Mouse (Mus musculus) midbrain, embryonic 12.5 days (tissue): ENCODE results near the gene Spns3. TPM values are rescaled to one million over a fixed set of nuclear protein-coding genes. Genes with fewer than 3 reads are reported as not detected.

Source experiments
- ATAC-seq: fragments of 200-750 bp; cut with Nextera tagmentation; 2 replicates; pipeline ENCODE4 v1.8.0; 2017; ENCODE audit warnings: low read depth, moderate TSS enrichment, moderate library complexity; ENCODE audit not compliant: low FRiP score
- H3K27ac ChIP-seq: fragments of 300-500 bp; sonication (generic); replicated peaks from 2 replicates; pipeline ENCODE4 v1.5.1; 2016; ENCODE audit warnings: mild to moderate bottlenecking
- H3K27me3 ChIP-seq: fragments of 300-500 bp; sonication (generic); 2 replicates; pipeline ENCODE4 v1.6.1; 2016; ENCODE audit warnings: mild to moderate bottlenecking
- H3K36me3 ChIP-seq: fragments of 300-500 bp; sonication (generic); 2 replicates; pipeline ENCODE4 v1.6.1; 2016
- H3K4me1 ChIP-seq: fragments of 300-500 bp; sonication (generic); 2 replicates; pipeline ENCODE4 v1.6.1; 2016
- H3K4me2 ChIP-seq: fragments of 300-500 bp; sonication (generic); replicated peaks from 2 replicates; pipeline ENCODE4 v1.6.1; 2016; ENCODE audit warnings: mild to moderate bottlenecking, moderate library complexity
- H3K4me3 ChIP-seq: fragments of 300-500 bp; sonication (generic); 2 replicates; pipeline ENCODE4 v1.5.1; 2016; ENCODE audit warnings: mild to moderate bottlenecking
- H3K9ac ChIP-seq: fragments of 300-500 bp; sonication (generic); replicated peaks from 2 replicates; pipeline ENCODE4 v1.6.1; 2016; ENCODE audit warnings: mild to moderate bottlenecking, moderate library complexity
- H3K9me3 ChIP-seq: fragments of 300-500 bp; sonication (generic); 2 replicates; pipeline ENCODE4 v1.6.1; 2016; ENCODE audit warnings: mild to moderate bottlenecking
- WGBS: fragments of 180-500 bp; shearing (Covaris S2); methylation state at CpG from one replicate; pipeline ENCODE4 v1.1.7; 2016; 5-methylcytosine and 5-hydroxymethylcytosine counted together
- polyA plus RNA-seq: library from polyadenylated mRNA; unstranded; fragments of >200 nt; fragmentation: Nextera tagmentation; extraction: Ambion mirVana; gene quantifications from 2 replicates; pipeline ENCODE4 v1.2.1, GENCODE M21; 2016

Spns3 gene
- polyA plus RNA-seq, 1 experiment from 2014 or later, result 0.10 TPM

DNA sequence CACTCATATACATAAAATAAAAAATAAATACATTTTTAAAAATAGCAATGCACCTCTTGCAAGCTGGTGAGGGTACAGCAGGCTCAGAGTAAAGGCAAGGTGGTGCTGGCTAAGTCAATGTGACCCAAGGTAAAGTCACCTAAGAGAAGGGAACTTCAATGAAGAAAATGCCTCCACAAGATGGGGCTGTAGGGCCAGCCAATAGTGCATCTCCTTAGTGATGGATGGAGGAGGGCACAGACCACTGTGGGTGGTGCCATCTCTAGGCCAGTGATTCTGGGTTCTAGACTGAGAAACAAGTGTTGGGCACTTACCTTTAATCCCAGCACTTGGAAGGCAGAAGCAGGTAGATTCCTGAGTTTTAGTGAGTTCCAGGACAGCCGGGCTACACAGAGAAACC is 23.5 kb upstream of the Spns3 start:
- peaks cover 13% of the 10 kb centered on the region for H3K4me1 ChIP-seq
- H3K27me3 ChIP-seq, result peaks cover 8% of the 10 kb centered on the region; the same call in 1 of the 2 replicates
- H3K4me3 ChIP-seq, result no peak overlapping the region
- H3K27ac ChIP-seq, result no peak overlapping the region
- no peaks in the 10 kb centered on the region for H3K36me3 ChIP-seq
- no peak overlapping the region for H3K4me2 ChIP-seq
- 90% methylated on average over 1 of the region's 1 CpGs for WGBS
- H3K9me3 ChIP-seq, result no peaks in the 10 kb centered on the region
- H3K9ac ChIP-seq, result no peak overlapping the region
- no peak for ATAC-seq

DNA sequence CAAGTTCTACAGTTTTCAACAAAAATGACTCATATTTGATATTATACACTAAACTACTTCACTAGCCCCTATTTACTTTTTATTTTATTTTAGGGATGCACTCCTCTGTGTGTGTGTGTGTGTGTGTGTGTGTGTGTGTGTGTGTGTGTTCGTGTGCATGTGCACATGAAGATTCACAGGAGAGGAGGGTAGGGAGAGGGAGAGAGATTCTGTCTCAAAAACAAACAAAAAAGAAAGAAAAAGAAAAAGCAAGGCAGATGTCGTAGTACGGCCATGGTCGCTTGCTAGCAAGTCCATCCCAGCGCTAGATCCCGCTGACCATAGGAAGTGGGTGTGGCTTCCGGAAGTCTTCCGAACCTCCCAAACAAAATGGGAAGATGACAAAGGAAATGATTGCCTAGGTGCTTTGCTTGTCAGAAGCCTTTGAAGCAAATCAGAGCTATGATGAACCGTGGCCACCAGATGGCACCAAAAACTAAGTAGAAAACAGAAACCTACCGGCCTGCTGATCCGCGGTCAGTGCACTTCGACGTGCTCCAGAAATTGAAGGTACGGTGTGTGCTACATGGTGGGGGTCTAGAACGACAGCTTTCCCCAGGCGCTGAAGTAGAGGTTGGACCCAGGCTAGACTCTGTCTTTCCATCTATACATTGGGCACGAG is 20.1 kb upstream of the Spns3 start:
- ATAC-seq, result peak; percentile 65
- Histone ChIP-seq H3K4me3 (peak overlapping the region; percentile 18; the same call in 1 of the 2 replicates), H3K36me3 (no peaks in the 10 kb centered on the region), H3K4me2 (peak overlapping the region; percentile 45), H3K4me1 (no peaks in the 10 kb centered on the region), H3K27ac (no peak overlapping the region), H3K27me3 (0 out of 2 replicates have a peak, but pooled peaks cover 8% of the 10 kb centered on the region), H3K9me3 (no peaks in the 10 kb centered on the region), H3K9ac (no peak overlapping the region)
- 5% methylated on average over 18 of the region's 18 CpGs for WGBS

DNA sequence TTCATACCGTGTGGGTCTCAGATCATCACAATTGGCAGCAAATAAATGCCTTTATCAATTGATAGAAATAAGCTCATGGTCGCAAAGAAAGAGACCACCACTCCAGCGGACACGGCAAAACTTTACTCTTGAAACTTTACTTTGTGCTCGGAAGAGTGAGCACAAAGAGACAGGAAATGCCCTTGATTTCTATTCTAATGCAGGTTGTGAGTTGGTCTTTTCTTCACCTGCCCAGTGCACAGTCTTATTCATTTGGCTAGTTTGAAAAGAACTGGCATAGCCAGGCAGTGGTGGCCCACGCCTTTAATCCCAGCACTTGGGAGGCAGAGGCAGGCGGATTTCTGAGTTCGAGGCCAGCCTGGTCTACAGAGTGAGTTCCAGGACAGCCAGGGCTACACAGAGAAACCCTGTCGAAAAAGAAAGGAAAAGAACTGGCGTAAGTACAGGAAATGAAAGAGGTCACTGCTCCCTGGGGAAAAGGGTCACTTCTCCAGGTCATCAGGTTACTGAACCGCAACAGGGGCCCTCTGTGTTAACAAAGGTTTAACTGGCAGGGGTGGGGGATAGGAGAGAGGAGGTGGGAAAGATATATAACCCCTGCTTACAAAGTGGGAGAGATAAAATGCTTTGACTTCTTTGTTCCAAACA is 19.5 kb upstream of the Spns3 start:
- Histone ChIP-seq H3K27me3 (0 out of 2 replicates have a peak, but pooled peaks cover 8% of the 10 kb centered on the region), H3K9ac (no peak overlapping the region), H3K27ac (no peak overlapping the region), H3K4me2 (peak overlapping the region; percentile 45; the same call in 1 of the 2 replicates), H3K4me1 (no peaks in the 10 kb centered on the region), H3K4me3 (no peak overlapping the region), H3K9me3 (no peaks in the 10 kb centered on the region), H3K36me3 (no peaks in the 10 kb centered on the region)
- 71% methylated on average over 11 of the region's 11 CpGs for WGBS
- ATAC-seq, result no peak

DNA sequence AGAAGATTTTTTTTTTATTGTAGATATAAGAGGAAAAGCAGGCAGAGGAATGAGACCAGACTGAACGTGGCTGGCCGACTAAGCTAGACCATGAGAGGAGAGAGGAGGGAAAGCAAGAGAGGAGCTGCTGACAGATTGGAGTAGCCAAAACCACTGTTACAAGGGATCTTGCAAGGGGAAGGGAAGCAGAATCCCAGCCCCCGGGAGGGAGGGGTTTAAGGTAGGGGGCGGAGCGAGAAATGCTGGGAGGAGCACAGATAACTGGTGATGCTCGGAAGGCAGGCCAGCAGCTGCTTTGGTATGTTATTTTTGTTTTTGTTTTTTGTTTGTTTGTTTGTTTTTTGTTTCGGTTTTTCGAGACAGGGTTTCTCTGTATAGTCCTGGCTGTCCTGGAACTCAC is 18.7 kb upstream of the Spns3 start:
- Histone ChIP-seq H3K4me1 (no peaks in the 10 kb centered on the region), H3K36me3 (no peaks in the 10 kb centered on the region), H3K4me2 (no peak overlapping the region), H3K27me3 (0 out of 2 replicates have a peak, but pooled peaks cover 8% of the 10 kb centered on the region), H3K9me3 (no peaks in the 10 kb centered on the region), H3K9ac (no peak overlapping the region), H3K4me3 (no peak overlapping the region), H3K27ac (no peak overlapping the region)
- 66% methylated on average over 8 of the region's 8 CpGs for WGBS
- no peak for ATAC-seq

DNA sequence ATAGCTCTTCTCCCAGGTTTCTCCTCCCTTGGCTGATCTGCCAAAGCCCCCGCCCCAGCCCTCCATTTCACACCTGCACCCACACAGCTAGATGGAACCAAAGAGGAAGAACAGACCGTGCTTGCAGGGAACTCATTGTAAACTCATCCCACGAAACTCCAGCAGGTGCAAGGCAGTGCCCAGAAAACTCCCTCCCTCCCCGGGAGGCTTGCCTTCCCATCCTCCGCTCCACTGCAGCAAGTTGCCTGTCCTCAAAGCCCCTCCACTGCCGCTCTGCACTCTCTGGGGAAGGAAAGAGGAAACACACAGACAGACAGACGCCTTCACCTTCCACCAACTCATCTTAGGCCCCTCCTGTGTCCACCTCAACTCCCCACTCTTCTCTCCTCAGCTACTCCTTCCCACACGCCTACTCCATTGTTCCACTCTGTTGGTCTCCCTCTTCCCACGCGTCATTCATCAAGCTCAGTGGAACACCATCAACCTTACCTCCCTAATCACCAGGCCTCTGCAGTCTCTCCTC is 16.6 kb upstream of the Spns3 start:
- Histone ChIP-seq H3K36me3 (no peaks in the 10 kb centered on the region), H3K4me1 (no peaks in the 10 kb centered on the region), H3K9ac (no peak overlapping the region), H3K27me3 (0 out of 2 replicates have a peak, but pooled peaks cover 8% of the 10 kb centered on the region), H3K4me2 (no peak overlapping the region), H3K4me3 (no peak overlapping the region), H3K9me3 (no peaks in the 10 kb centered on the region), H3K27ac (no peak overlapping the region)
- 51% methylated on average over 10 of the region's 10 CpGs for WGBS
- ATAC-seq, result no peak

DNA sequence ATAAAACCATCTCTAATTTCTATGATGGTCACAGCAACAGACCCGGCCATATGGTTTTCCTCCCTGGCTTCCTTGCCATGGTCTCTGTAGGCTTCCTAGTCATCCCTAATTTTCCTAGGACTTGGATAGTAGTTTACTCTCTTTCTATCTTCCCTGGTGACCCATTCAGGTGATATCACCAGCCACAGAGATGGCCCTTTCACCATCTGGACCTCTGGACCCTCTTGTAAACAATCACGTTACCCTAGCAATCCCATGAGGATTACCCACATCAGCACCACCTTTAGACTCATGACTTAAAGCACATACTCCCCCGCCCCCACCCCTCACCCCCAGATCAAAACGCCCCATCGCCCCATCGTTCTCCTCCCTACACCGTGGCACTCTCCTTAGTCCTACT is 16.0 kb upstream of the Spns3 start:
- Histone ChIP-seq H3K9me3 (no peaks in the 10 kb centered on the region), H3K4me2 (no peak overlapping the region), H3K27ac (no peak overlapping the region), H3K9ac (no peak overlapping the region), H3K4me3 (no peak overlapping the region), H3K4me1 (no peaks in the 10 kb centered on the region), H3K36me3 (no peaks in the 10 kb centered on the region), H3K27me3 (0 out of 2 replicates have a peak, but pooled peaks cover 5% of the 10 kb centered on the region)
- 82% methylated on average over 7 of the region's 7 CpGs for WGBS
- no peak for ATAC-seq

DNA sequence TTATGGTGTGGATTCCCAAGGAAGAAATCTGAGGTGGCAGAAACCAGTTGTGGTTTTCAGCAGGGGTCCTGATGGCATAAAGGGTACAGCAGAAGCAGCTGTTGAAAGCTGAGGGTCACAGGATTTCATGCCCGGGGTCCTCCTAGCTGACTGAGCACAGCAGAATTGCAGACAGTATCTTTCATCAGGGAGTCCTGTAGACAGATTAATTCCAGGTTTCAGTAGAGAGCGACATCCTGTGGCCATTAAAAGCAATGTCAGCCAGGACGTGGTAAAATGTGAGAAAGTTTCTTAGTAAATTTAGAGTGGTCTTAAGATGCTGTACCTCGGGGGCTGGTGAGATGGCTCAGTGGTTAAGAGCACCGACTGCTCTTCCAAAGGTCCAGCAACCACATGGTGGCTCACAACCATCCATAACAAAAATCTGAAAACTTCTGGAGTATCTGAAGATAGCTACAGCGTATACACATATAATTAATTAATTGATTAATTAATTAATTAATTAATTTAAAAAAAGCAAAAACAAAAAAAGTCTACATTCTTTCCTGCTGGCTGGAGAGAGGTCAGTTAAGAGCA is 14.0 kb upstream of the Spns3 start:
- H3K36me3 ChIP-seq, result no peaks in the 10 kb centered on the region
- no peak for ATAC-seq
- no peak overlapping the region for H3K4me2 ChIP-seq
- H3K9ac ChIP-seq, result no peak overlapping the region
- H3K27me3 ChIP-seq, result no peaks in the 10 kb centered on the region
- H3K9me3 ChIP-seq, result no peaks in the 10 kb centered on the region
- H3K27ac ChIP-seq, result no peak overlapping the region
- H3K4me3 ChIP-seq, result no peak overlapping the region
- 25% methylated on average over 6 of the region's 6 CpGs for WGBS
- no peaks in the 10 kb centered on the region for H3K4me1 ChIP-seq

DNA sequence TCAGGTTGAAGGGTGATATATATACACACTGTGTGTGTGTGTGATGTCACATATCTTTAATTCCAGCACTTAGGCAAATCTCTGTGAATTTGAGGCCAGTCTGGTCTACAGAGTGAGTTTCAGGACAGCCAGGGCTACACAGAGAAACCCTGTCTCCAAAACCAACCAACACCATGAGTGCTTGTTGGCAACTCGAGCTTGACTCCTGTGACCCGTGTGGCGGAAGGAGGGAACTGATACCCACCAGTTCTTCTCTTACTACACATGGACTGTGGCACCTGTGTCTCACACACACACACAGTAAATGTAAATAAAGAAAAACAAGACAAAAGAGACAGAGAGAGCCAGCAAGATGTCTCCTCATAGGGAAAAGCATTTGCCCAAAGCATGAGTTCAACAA is 10.4 kb upstream of the Spns3 start:
- no peak overlapping the region for H3K9ac ChIP-seq
- H3K4me3 ChIP-seq, result no peak overlapping the region
- H3K36me3 ChIP-seq, result no peaks in the 10 kb centered on the region
- no peak for ATAC-seq
- H3K27me3 ChIP-seq, result no peaks in the 10 kb centered on the region
- no peak overlapping the region for H3K4me2 ChIP-seq
- H3K27ac ChIP-seq, result no peak overlapping the region
- H3K9me3 ChIP-seq, result no peaks in the 10 kb centered on the region
- 67% methylated on average over 3 of the region's 3 CpGs for WGBS
- no peaks in the 10 kb centered on the region for H3K4me1 ChIP-seq

DNA sequence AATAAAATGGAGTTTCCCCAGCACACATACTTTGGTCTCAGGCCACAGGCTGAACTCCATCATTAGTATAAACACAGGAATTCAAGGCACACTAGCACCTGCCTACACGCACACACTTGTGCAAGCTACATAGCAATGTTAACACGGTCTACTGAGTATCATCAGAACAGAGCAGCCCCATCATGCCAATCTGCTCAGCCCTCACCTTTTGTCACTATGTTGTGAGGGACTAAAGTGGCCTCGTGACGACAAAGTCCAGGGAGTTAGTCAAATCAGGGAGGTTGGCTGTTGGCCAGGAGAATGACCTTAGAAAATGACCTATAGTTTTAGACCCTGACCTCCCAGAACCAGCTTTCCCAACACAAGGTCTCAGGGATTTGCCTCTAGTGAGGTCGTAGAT is 7.8 kb upstream of the Spns3 start:
- no peak for ATAC-seq

DNA sequence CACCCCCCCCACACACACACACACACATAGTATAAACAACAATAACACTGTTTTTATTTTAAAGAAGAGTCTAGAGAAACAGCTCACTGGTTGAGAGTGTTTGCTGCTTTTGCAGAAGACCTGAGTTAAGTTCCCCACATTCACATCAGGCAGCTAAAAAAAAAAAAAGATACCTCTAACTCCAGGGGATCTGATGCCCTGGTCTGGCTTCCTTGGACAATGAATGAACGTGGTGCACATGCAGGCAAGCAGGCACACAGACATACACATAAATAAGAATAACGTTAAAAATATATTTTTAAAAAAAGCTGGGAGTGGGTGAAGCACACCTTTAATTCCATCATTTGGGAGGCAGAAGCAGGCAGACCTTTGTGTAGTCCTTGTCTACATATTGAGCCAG is 6.6 kb upstream of the Spns3 start:
- Histone ChIP-seq H3K27me3 (no peaks in the 10 kb centered on the region), H3K9ac (no peak overlapping the region), H3K27ac (no peak overlapping the region), H3K9me3 (no peaks in the 10 kb centered on the region), H3K4me2 (no peak overlapping the region), H3K36me3 (no peaks in the 10 kb centered on the region), H3K4me1 (no peaks in the 10 kb centered on the region), H3K4me3 (no peak overlapping the region)
- 59% methylated on average over 2 of the region's 2 CpGs for WGBS
- no peak for ATAC-seq

More for the DNA sequence above, 7.8 kb upstream of the Spns3 start:
- no peak overlapping the region for H3K4me3 ChIP-seq
- H3K4me2 ChIP-seq, result no peak overlapping the region
- no peaks in the 10 kb centered on the region for H3K36me3 ChIP-seq
- H3K4me1 ChIP-seq, result no peaks in the 10 kb centered on the region
- whole genome bisulfite sequencing, result 73% methylated on average over 5 of the region's 5 CpGs
- no peak overlapping the region for H3K9ac ChIP-seq
- no peaks in the 10 kb centered on the region for H3K27me3 ChIP-seq
- H3K27ac ChIP-seq, result no peak overlapping the region
- H3K9me3 ChIP-seq, result no peaks in the 10 kb centered on the region

DNA sequence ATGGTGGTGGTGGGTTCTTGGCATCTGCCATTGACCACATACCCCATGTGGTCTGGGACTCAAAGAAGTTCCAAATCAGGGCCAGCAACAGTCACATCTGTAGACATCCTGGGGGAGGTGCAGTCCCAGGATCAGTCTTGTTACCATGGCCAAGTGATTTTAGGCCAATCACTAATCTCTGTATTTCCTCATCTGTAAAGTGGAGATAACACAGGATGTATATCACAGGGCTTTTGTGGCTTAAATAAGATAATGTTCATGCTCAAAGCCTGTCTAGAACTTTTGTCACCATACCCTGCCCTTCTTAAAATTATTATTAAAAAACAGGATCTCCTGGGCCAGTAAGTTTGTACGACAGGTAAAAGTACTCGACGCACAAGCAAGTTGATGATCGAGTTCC is 6.2 kb upstream of the Spns3 start:
- 93% methylated on average over 4 of the region's 4 CpGs for WGBS

DNA sequence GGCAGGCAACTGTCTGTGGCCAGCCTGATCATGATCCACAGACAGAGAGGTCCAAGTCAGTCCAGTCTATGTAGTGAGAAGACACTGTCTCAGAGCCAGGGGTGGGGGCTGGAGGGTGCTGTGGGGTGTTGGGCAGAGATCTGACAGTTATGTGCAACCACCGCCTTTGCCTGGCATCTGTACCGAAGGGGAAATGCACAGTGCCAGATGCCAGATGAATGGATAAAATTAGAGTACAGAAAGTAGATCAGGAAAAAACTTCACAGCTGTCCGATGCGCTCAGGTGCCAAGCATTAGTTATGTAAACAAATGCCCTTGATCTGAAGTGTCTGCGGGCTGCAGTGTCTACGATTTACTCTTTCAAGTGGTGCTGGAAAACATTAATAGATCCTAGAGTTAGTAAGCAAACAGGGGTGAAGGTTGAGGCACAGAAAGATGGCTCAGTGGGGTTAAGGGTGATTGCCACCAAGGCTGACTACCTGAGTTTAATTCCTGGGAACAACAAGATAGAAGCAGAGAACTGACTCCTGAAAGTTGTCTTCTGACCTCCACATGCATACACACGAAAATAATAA is 1.3 kb upstream of the Spns3 start:
- Histone ChIP-seq H3K9ac (no peak overlapping the region), H3K4me2 (no peak overlapping the region), H3K27ac (no peak overlapping the region), H3K4me1 (no peaks in the 10 kb centered on the region), H3K27me3 (no peaks in the 10 kb centered on the region), H3K36me3 (no peaks in the 10 kb centered on the region), H3K4me3 (no peak overlapping the region), H3K9me3 (no peaks in the 10 kb centered on the region)
- no peak for ATAC-seq
- WGBS, result 82% methylated on average over 7 of the region's 7 CpGs

More for the DNA sequence above, 6.2 kb upstream of the Spns3 start:
- ATAC-seq, result no peak
- H3K36me3 ChIP-seq, result no peaks in the 10 kb centered on the region
- H3K4me2 ChIP-seq, result no peak overlapping the region
- H3K4me1 ChIP-seq, result no peaks in the 10 kb centered on the region
- no peaks in the 10 kb centered on the region for H3K9me3 ChIP-seq
- no peak overlapping the region for H3K4me3 ChIP-seq
- H3K27me3 ChIP-seq, result no peaks in the 10 kb centered on the region
- H3K27ac ChIP-seq, result no peak overlapping the region
- H3K9ac ChIP-seq, result no peak overlapping the region
